Mouse (Mus musculus) G1E (cell line): ENCODE data around the gene A4galt. TPM values are rescaled to one million over a fixed set of nuclear protein-coding genes. Genes with fewer than 3 reads are reported as not detected.

Experiments used
- ATAC-seq: 2 replicates; pipeline ENCODE4 v1.8.0; 2016; ENCODE audit warnings: mild to moderate bottlenecking; ENCODE audit not compliant: insufficient number of reproducible peaks, poor library complexity, low FRiP score, severe bottlenecking; ENCODE audit errors: extremely low read depth
- DNase-seq: peaks from one replicate; pipeline ENCODE4 v3.0.0; 2012; ENCODE audit warnings: low spot score
- H3K27me3 ChIP-seq: 2 replicates; pipeline ENCODE4 v1.6.1; 2012; ENCODE audit warnings: mild to moderate bottlenecking, low read length, inconsistent platforms; ENCODE audit not compliant: insufficient read depth
- H3K36me3 ChIP-seq: replicated peaks from 2 replicates; pipeline ENCODE3; 2012; ENCODE audit warnings: mild to moderate bottlenecking, inconsistent platforms
- H3K4me1 ChIP-seq: 2 replicates; pipeline ENCODE4 v1.6.1; 2012; ENCODE audit warnings: low read depth, low read length, inconsistent platforms, mixed read lengths; ENCODE audit not compliant: insufficient read depth
- H3K4me3 ChIP-seq: 2 replicates; pipeline ENCODE4 v1.5.1; 2012; ENCODE audit warnings: low read depth, mild to moderate bottlenecking, inconsistent platforms, low read length, moderate library complexity, mixed read lengths
- H3K9me3 ChIP-seq: replicated peaks from 2 replicates; pipeline ENCODE4 v1.6.1; 2012; ENCODE audit warnings: inconsistent platforms
- CTCF ChIP-seq: IDR thresholded peaks from 2 replicates; pipeline ENCODE4 v1.5.1; 2012; ENCODE audit warnings: low read depth, low read length, inconsistent platforms, mixed read lengths
- GATA1 ChIP-seq: IDR thresholded peaks from 2 replicates; pipeline ENCODE4 v1.6.1; 2012; ENCODE audit warnings: borderline replicate concordance, low read length, inconsistent platforms, mixed read lengths
- GATA2 ChIP-seq: IDR thresholded peaks from 2 replicates; pipeline ENCODE4 v1.6.1; 2012; ENCODE audit warnings: low read depth, low read length, inconsistent platforms, borderline replicate concordance
- POLR2AphosphoS5 ChIP-seq: IDR thresholded peaks from 2 replicates; pipeline ENCODE4 v1.6.1; 2012; ENCODE audit warnings: low read depth, low read length, inconsistent platforms; ENCODE audit not compliant: insufficient replicate concordance
- TAL1 ChIP-seq: conservative IDR thresholded peaks from 2 replicates; pipeline ENCODE4 v1.6.1; 2012; ENCODE audit warnings: low read depth, low read length, inconsistent platforms, mixed read lengths
- polyA plus RNA-seq: library from polyadenylated mRNA; stranded (reverse); fragments of >175 nt; gene quantifications from 2 replicates; pipeline ENCODE4 v1.2.3, GENCODE M21; 2012
- total RNA-seq, 2 experiments: library from RNA; stranded (forward) in 1 of 2; stranded (reverse) in 1 of 2; fragments of 200-1000 nt in 1 of 2; fragments of >200 nt in 1 of 2; fragmentation: Nextera tagmentation in 1 of 2; gene quantifications; 2 replicates each; pipeline ENCODE4 v1.2.3; 2014 to 2017

The A4galt gene
- total and polyA plus RNA-seq, 3 experiments = 0.11 TPM; not detected in 2

- ATAC-seq = no peak
- Histone ChIP-seq H3K36me3 (no peaks in the 10 kb centered on the region), H3K27me3 (peaks cover 1% of the 10 kb centered on the region; the same call in 1 of the 2 replicates), H3K9me3 (0 out of 2 replicates have a peak, but pooled peaks cover 4% of the 10 kb centered on the region), H3K4me1 (no peaks in the 10 kb centered on the region), H3K4me3 (no peak overlapping the region)
- TF ChIP-seq CTCF (no peak), GATA2 (no peak), POLR2AphosphoS5 (no peak), GATA1 (no peak), TAL1 (no peak)
- no peak for DNase-seq
These were observed 58.2 kb downstream of the A4galt start for GRCm38 (mm10) chr15:83193413-83193812.

GRCm38 (mm10) chr15:83182351-83182750 lies 69.2 kb downstream of the A4galt start:
- H3K27me3 ChIP-seq = peaks cover 24% of the 10 kb centered on the region
- DNase-seq = no peak
- no peak for ATAC-seq
- H3K36me3 ChIP-seq = no peaks in the 10 kb centered on the region
- H3K4me3 ChIP-seq = no peak overlapping the region
- peaks cover 4% of the 10 kb centered on the region; the same call in 1 of the 2 replicates for H3K4me1 ChIP-seq
- no peak for TF ChIP-seq GATA1
- no peak for TF ChIP-seq GATA2
- no peak for TF ChIP-seq TAL1
- no peak for TF ChIP-seq POLR2AphosphoS5
- TF ChIP-seq CTCF = no peak
- H3K9me3 ChIP-seq = no peaks in the 10 kb centered on the region

GRCm38 (mm10) chr15:83181800-83182330 lies 69.7 kb downstream of the A4galt start:
- DNase-seq = no peak
- Histone ChIP-seq H3K9me3 (no peaks in the 10 kb centered on the region), H3K4me1 (peaks cover 4% of the 10 kb centered on the region; the same call in 1 of the 2 replicates), H3K27me3 (peaks cover 19% of the 10 kb centered on the region), H3K4me3 (no peak overlapping the region), H3K36me3 (no peaks in the 10 kb centered on the region)
- ATAC-seq = no peak
- TF ChIP-seq POLR2AphosphoS5 = no peak
- TF ChIP-seq GATA2 = no peak
- no peak for TF ChIP-seq GATA1
- no peak for TF ChIP-seq TAL1
- TF ChIP-seq CTCF = no peak

GRCm38 (mm10) chr15:83180004-83180403 lies 71.6 kb downstream of the A4galt start:
- Histone ChIP-seq H3K27me3 (peaks cover 7% of the 10 kb centered on the region), H3K36me3 (no peaks in the 10 kb centered on the region), H3K4me1 (peaks cover 4% of the 10 kb centered on the region; the same call in 1 of the 2 replicates), H3K9me3 (no peaks in the 10 kb centered on the region), H3K4me3 (no peak overlapping the region)
- no peak for DNase-seq
- no peak for TF ChIP-seq GATA1
- TF ChIP-seq POLR2AphosphoS5 = no peak
- TF ChIP-seq CTCF = no peak
- no peak for TF ChIP-seq TAL1
- no peak for TF ChIP-seq GATA2
- no peak for ATAC-seq

Other genes with a start within 250 kb of the A4galt start
- not detected in 2 replicates for gene Nfam1, start 218.5 kb downstream of the A4galt start, total RNA-seq (2014; fragmentation: Nextera tagmentation)
- 0.60 and 0.81 TPM in 2 replicates for gene Nfam1, start 218.5 kb downstream of the A4galt start, total RNA-seq (2017)
- 0.03 and 0.09 TPM in 2 replicates for gene Nfam1, start 218.5 kb downstream of the A4galt start, polyA plus RNA-seq
- gene Serhl, start 162.3 kb downstream of the A4galt start, total RNA-seq (2014; fragmentation: Nextera tagmentation) = 25.4 and 40.5 TPM in 2 replicates
- 29.5 and 32.7 TPM in 2 replicates for gene Serhl, start 162.3 kb downstream of the A4galt start, total RNA-seq (2017)
- gene Serhl, start 162.3 kb downstream of the A4galt start, polyA plus RNA-seq = 2.3 and 3.1 TPM in 2 replicates
- 34.0 and 53.7 TPM in 2 replicates for gene Rrp7a, start 129.0 kb downstream of the A4galt start, total RNA-seq (2014; fragmentation: Nextera tagmentation)
- 73.2 and 89.2 TPM in 2 replicates for gene Rrp7a, start 129.0 kb downstream of the A4galt start, total RNA-seq (2017)
- gene Rrp7a, start 129.0 kb downstream of the A4galt start, polyA plus RNA-seq = 56.2 and 126 TPM in 2 replicates
- gene Poldip3, start 102.4 kb downstream of the A4galt start, total RNA-seq (2014; fragmentation: Nextera tagmentation) = 99.3 and 108 TPM in 2 replicates
- 109 and 120 TPM in 2 replicates for gene Poldip3, start 102.4 kb downstream of the A4galt start, total RNA-seq (2017)
- 237 and 272 TPM in 2 replicates for gene Poldip3, start 102.4 kb downstream of the A4galt start, polyA plus RNA-seq
- gene Cyb5r3, start 79.2 kb downstream of the A4galt start, total RNA-seq (2014; fragmentation: Nextera tagmentation) = 98.1 and 132 TPM in 2 replicates
- 46.5 and 58.5 TPM in 2 replicates for gene Cyb5r3, start 79.2 kb downstream of the A4galt start, total RNA-seq (2017)
- gene Cyb5r3, start 79.2 kb downstream of the A4galt start, polyA plus RNA-seq = 109 and 167 TPM in 2 replicates
- 39.7 and 56.7 TPM in 2 replicates for gene Arfgap3, start 98.5 kb upstream of the A4galt start, total RNA-seq (2014; fragmentation: Nextera tagmentation)
- gene Arfgap3, start 98.5 kb upstream of the A4galt start, total RNA-seq (2017) = 47.0 and 49.7 TPM in 2 replicates
- gene Arfgap3, start 98.5 kb upstream of the A4galt start, polyA plus RNA-seq = 7.1 and 8.4 TPM in 2 replicates
- gene Pacsin2, start 212.8 kb upstream of the A4galt start, total RNA-seq (2014; fragmentation: Nextera tagmentation) = 34.5 and 36.0 TPM in 2 replicates
- 41.6 and 45.2 TPM in 2 replicates for gene Pacsin2, start 212.8 kb upstream of the A4galt start, total RNA-seq (2017)
- gene Pacsin2, start 212.8 kb upstream of the A4galt start, polyA plus RNA-seq = 60.5 and 61.0 TPM in 2 replicates